Mouse (Mus musculus) megakaryocyte, embryonic 14.5 days (primary cell): ENCODE results near the gene Arih2.

Source experiments
- FLI1 ChIP-seq: IDR thresholded peaks from 2 replicates; pipeline ENCODE4 v1.6.1; 2012; ENCODE audit warnings: low read length, inconsistent platforms, mixed read lengths
- GATA1 ChIP-seq: IDR thresholded peaks from 3 replicates; pipeline ENCODE4 v1.6.1; 2012; ENCODE audit warnings: mixed read lengths, low read length, inconsistent platforms, borderline replicate concordance

DNA sequence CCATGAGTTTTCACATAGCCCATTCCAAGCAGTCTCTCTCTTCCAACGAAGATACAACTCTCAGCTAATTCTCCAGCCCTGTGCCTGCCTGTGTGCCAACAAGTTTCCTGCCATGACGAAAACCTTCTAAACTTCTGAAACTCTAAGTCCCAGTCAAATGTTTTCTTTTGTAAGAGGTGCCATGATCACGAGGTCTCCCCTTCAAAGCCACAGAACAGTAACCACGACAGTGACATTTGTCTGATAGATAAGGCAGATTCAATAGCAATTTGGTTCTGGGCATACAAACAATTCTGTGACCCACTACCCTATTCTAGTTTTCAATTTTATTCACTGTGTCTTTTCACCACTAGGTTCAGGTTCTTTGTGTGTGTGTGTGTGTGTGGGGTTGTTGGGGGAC lies 21.0 kb downstream of the Arih2 start:
- TF ChIP-seq FLI1: no peak
- no peak for TF ChIP-seq GATA1
